Mouse (Mus musculus): Measurements from ENCODE around the gene Fat3.

Gene Fat3

GRCm38 (mm10) chr9:16310855-16311848 is 189.9 kb downstream of the Fat3 start:
- ATAC-seq (ENCODE audit: low TSS enrichment), result no peak

DNA sequence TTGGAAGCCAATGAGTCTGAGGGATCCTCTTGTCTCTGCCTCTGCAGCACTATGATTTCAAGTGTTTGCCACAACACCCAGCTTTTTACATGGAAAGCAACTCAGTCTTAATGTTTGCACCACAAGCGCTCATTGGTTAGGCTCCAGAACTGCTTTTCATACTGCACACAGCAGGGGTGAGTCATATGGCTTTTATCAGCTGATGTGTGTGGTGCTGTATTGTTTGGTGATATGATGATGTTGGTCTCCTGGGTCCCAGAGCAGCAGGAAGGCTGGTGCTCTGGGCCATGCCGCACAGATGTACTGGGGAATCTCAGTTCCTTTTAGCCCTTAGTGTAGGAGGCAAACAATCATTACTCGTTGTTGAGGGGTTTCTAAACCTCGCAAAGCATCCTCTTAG is 190.8 kb downstream of the Fat3 start:
- no peak for ATAC-seq (ENCODE audit: low TSS enrichment)

DNA sequence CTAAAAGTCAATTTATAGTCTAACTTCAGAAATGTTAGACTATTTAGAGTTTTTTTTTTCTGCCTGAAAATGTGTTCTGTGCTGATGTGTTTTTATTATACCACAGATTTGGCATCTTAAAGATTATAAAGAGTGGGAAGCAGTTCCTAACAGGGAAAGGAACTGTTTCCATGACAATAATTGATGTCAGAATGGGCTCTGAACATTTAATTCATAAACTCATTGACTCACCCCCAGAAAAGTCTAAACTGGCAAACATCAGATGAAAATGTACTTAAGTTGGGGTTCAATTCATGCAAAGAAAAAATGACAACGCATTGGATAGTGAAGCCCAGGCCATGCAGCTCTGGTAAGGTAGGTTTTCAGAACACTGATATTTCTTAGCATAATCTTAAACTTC is 193.3 kb downstream of the Fat3 start:
- ATAC-seq (ENCODE audit: low TSS enrichment), result no peak

DNA sequence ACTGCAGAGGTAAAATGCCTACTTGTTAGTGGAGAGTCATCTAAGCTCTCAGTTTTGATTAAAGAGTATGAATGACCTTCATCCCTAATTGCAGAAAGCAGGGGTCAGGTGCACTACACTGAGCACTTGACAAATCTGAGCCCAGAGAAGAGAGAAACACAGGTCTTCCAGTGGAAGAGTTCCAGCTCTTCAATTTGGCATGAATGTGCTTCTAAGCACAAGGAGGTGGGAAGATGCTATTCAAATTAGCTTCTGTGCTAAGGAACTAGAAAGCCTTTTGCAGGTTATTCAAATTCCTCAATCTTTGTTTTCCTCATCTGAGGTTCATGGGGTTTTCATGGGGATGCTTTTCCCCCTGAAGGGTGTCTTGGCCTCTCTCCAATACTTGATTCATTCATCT is 194.9 kb downstream of the Fat3 start:
- ATAC-seq (ENCODE audit: low TSS enrichment), result peak; percentile 73

DNA sequence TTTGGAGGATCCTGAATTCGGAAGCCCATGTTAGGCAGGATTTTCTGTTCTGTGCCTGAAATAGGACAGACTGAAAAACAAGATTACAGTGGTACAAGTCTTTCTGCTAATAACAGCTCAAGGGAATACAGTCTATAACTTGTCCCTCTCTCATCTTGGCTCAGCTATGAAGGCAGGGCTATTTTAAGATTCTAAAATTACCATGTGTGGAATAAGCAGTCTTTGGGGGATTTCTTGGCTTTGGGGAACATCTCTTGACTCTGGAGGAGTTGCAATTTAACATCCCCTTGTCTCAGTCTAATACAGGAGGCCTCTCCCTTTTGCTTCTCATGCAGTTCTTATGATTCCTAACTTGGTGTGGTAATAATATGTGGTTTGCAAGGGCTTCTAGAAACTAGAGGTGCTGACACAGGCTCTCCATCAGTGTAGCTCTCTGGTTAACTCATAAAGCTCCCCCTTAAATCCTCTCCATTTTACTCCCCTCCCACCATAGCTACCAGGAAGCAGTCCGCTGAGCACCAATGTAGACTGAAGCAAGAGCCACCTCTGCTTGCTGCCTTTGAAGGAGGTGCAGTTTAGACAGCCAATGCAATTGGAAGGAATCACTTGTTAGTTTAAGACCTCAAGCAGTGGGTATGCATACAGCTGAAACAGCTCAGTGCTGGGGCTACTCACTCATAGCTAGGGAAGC is 195.5 kb downstream of the Fat3 start:
- peak; percentile 57 for ATAC-seq (ENCODE audit: low TSS enrichment)

- ATAC-seq (ENCODE audit: low TSS enrichment), result no peak
Measured at GRCm38 (mm10) chr9:16304949-16305348, 196.1 kb downstream of the Fat3 start.

- no peak for ATAC-seq (ENCODE audit: low TSS enrichment)
Measured at GRCm38 (mm10) chr9:16302484-16302883, 198.6 kb downstream of the Fat3 start.

DNA sequence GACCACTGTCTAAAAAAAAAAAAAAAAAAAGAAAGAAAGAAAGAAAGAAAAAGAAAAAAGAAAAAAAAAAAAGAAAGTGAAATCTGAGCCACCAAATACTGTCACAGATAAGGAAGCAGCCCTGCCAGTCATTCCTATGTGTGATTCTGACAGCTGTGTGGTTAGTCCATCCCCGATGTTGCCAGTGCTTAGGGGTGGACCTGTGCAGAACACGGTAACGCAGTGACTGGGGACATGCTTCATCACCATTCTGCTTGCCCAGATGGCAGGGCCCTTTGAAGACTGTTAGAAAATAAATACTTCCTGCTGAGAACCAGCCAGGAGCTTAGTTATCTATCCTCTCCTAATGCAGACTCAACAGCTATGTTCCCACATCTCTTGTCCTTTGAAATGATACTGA is 203.2 kb downstream of the Fat3 start:
- ATAC-seq (ENCODE audit: low TSS enrichment), result 0 out of 2 replicates have a peak, but pooled peaks have one; percentile 15

- ATAC-seq (ENCODE audit: low TSS enrichment), result peak; percentile 22; the same call in 1 of the 2 replicates
Measured at GRCm38 (mm10) chr9:16293928-16294806, 206.9 kb downstream of the Fat3 start.

DNA sequence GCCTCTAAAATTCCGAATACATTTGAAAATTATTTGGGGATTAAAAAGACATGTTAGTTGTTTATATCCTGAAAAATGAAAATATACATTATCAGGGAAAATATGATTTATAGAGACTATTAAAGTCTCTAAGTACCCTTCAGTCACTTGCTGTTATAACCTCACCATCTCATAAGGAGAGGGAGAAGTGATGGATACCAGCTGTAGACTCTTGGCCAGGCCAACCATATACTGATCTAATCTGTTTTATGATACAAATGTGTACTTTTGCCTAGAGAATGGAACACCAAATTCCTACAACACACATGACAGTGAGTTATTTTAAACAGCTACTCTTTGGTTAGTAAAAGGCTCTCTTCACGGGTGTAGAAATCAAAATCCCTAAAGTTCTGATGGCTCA is 208.6 kb downstream of the Fat3 start:
- ATAC-seq (ENCODE audit: low TSS enrichment), result no peak

- ATAC-seq (ENCODE audit: low TSS enrichment), result no peak
Measured at GRCm38 (mm10) chr9:16290911-16291310, 210.2 kb downstream of the Fat3 start.

DNA sequence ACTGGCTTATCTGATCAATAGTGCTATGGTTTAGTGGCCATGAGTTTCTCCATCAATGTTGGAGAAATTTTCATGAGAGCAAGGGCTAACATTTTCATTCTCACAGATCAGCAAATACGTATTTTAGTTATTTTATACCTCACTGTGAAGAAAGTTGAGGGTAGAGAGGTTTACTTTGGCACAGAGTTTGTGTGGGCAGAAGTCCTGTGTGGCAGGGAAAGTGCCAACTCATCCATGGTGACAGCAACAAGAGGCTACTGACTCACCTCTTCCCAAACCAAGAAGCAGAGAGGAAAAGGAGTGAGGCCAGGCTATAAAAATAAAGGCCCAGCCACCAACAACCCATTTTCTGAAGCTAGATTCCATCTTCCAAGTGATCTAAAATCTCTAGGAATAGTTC is 218.1 kb downstream of the Fat3 start:
- ATAC-seq (ENCODE audit: low TSS enrichment), result peak; percentile 62; the same call in 1 of the 2 replicates

GRCm38 (mm10) chr9:16282291-16282804 is 218.7 kb downstream of the Fat3 start:
- peak; percentile 92 for ATAC-seq (ENCODE audit: low TSS enrichment)

GRCm38 (mm10) chr9:16275589-16275988 is 225.5 kb downstream of the Fat3 start:
- no peak for ATAC-seq (ENCODE audit: low TSS enrichment)

DNA sequence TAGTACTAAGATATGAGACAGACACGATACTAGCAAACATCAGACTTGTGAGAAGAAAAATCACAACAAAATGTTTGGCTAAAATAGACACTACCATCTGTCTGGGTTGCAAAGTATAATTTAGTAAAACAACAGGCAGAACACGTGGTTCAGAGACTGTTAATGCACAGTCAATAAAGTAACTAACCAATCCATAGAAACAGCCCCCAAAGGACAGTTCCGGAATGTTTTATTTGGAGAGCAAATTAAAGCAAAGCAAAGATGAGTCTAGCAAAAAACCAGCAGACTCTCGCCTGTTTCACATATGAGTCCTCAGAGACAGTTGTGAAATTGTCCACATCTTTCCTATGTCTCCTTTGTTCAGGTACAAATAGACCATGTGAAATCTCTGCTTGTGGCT is 227.0 kb downstream of the Fat3 start:
- ATAC-seq (ENCODE audit: low TSS enrichment), result no peak

DNA sequence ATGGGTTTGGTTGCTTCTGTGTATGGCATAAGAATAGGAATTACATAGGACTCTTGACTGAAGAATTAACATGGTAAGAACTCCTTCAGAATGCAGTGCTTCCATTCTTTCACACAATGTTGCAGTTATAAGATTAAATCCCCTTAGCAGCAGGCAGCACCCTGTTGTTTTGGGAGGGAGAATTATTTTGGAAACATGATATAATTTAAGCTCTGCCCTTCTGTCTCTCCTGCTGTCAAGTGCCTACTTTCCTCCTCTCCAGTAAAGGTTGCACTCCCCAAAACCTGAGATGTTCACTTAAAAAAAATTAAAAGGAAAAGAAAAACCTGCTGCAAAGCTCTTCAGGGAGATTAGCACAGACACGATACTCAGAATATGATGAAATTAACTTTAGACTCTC is 228.3 kb downstream of the Fat3 start:
- peak; percentile 68 for ATAC-seq (ENCODE audit: low TSS enrichment)

DNA sequence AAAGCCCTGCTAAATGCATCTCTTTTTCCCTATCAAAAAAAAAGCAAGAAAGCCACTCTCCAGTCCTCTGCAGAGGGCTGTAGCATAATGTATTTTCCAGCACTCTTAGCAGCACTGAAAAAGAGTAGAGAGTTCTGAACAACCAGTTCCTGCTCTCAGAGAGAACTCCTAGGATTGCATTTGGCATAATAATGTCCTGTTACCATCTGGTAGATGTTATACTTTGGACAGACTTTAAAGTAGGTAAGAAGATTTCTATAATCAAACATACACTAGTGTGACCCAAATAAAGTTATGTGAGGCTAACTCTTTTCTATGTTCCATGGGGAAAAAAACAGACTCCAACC is 230.3 kb downstream of the Fat3 start:
- peak; percentile 87 for ATAC-seq (ENCODE audit: low TSS enrichment)

GRCm38 (mm10) chr9:16270056-16270767 is 230.9 kb downstream of the Fat3 start:
- no peak for ATAC-seq (ENCODE audit: low TSS enrichment)

GRCm38 (mm10) chr9:16265519-16265918 is 235.6 kb downstream of the Fat3 start:
- peak; percentile 20; the same call in 1 of the 2 replicates for ATAC-seq (ENCODE audit: low TSS enrichment)

DNA sequence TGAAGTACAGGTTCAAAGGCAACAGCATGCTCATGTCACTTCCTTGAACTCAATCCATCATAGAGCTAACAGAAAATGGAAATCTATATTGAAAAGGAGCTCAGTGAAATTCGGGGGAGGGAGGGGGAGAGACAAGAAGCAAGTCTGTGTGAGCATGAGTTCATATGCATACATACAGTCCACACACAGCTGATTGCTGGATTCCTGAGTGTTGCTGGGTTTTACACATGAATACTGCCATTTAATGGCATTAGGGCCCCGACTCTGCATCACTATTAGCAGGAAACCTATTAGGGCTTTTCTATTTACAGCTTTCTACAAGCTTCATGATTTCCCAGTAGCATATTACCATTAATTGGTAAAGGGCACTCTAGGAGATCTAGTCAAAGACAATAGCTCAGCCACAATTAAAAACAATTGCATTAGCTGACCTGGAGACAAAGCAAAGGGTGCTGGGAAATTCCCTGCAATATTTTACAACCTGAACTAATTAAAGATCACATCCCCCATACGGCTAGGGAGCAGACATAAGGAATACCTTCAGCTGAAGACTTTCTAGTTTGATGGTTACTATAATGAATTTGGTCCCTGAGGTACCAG is 243.7 kb downstream of the Fat3 start:
- ATAC-seq (ENCODE audit: low TSS enrichment), result no peak

All from frontal cortex, adult (tissue).